8 mouse cellular contexts compared by ENCODE assay signal in genomic region chr4:133599571-133600073, GRCm38 (mm10). TPM values are rescaled to one million over a fixed set of nuclear protein-coding genes. Genes with fewer than 3 reads are reported as not detected.
A peak's percentile ranks its signal among the peaks of the same experiment; 100 is the strongest.
DNase-seq lines count a peak whose midpoint lies in the region; ATAC-seq and TF ChIP-seq lines count a peak whose summit lies in the region.

No protein-coding gene starts in this region.

- H3K4me2 ChIP-seq in forebrain, embryonic 14.5 days (ENCODE audit: low read length) = peak overlapping the region; percentile 76
- peak overlapping the region; percentile 93 for H3K4me2 ChIP-seq in liver, embryonic 16.5 days (ENCODE audit: low read depth, low read length)
- H3K4me2 ChIP-seq in neural tube, embryonic 12.5 days (replicated peaks) = peak overlapping the region; percentile 68
- H3K4me2 ChIP-seq in stomach, postnatal 0 days (replicated peaks; ENCODE audit: low read depth) = peak overlapping the region; percentile 68

- ATAC-seq in forebrain, embryonic 14.5 days = peak; percentile 92
- ATAC-seq in liver, embryonic 16.5 days (ENCODE audit: low read depth) = peak; percentile 98
- peak; percentile 88 for ATAC-seq in neural tube, embryonic 12.5 days (ENCODE audit: low FRiP score, low read depth)
- peak; percentile 92 for ATAC-seq in stomach, postnatal 0 days (ENCODE audit: low FRiP score, low TSS enrichment)

- TF ChIP-seq CTCF in stomach, postnatal 0 days (IDR thresholded peaks at IDR 0.05; ENCODE audit: low read depth) = no peak; the same call in 1 of the 2 replicates

- H3K9ac ChIP-seq in ES-E14 (ENCODE audit: insufficient read depth, low read depth, low read length, poor library complexity, severe bottlenecking) = peak overlapping the region; percentile 77
- H3K9ac ChIP-seq in forebrain, embryonic 14.5 days (ENCODE audit: low read length) = peak overlapping the region; percentile 35; the same call in 1 of the 2 replicates
- peak overlapping the region; percentile 63 for H3K9ac ChIP-seq in liver, embryonic 16.5 days (ENCODE audit: low read depth, low read length)
- peak overlapping the region; percentile 53 for H3K9ac ChIP-seq in neural tube, embryonic 12.5 days
- H3K9ac ChIP-seq in stomach, postnatal 0 days (ENCODE audit: low read length) = peak overlapping the region; percentile 67

- peaks cover 2% of the 10 kb centered on the region; the same call in 1 of the 2 replicates for H3K36me3 ChIP-seq in ES-E14 (ENCODE audit: control insufficient read depth, insufficient read depth, low read length, poor library complexity, severe bottlenecking)
- H3K36me3 ChIP-seq in forebrain, embryonic 14.5 days (ENCODE audit: control insufficient read depth, insufficient read depth, low read length) = peaks cover 7% of the 10 kb centered on the region; the same call in 1 of the 2 replicates
- H3K36me3 ChIP-seq in liver, embryonic 16.5 days (ENCODE audit: control insufficient read depth, insufficient read depth) = no peaks in the 10 kb centered on the region
- H3K36me3 ChIP-seq in neural tube, embryonic 12.5 days = peaks cover 8% of the 10 kb centered on the region; the same call in 1 of the 2 replicates
- H3K36me3 ChIP-seq in stomach, postnatal 0 days (ENCODE audit: control insufficient read depth, insufficient read depth, low read length) = peaks cover 5% of the 10 kb centered on the region; the same call in 1 of the 2 replicates

- H3K4me3 ChIP-seq in ES-E14 (ENCODE audit: insufficient read depth in 1 of 2, low read depth in 1 of 2, low read length in 2 of 2, poor library complexity in 1 of 2, severe bottlenecking in 1 of 2) = peak overlapping the region; percentile 62 to 72
- peak overlapping the region; percentile 37 for H3K4me3 ChIP-seq in forebrain, embryonic 14.5 days (ENCODE audit: low read depth, low read length)
- peak overlapping the region; percentile 69 for H3K4me3 ChIP-seq in liver, embryonic 16.5 days (ENCODE audit: low read depth, low read length)
- peak overlapping the region; percentile 40 for H3K4me3 ChIP-seq in neural tube, embryonic 12.5 days
- peak overlapping the region; percentile 53 for H3K4me3 ChIP-seq in stomach, postnatal 0 days (ENCODE audit: low read depth, low read length)

- WGBS in forebrain, embryonic 14.5 days = 2% methylated on average over 37 of the region's 50 CpGs
- under 1% methylated on average over 50 of the region's 50 CpGs for WGBS in large intestine, adult 2 months
- under 1% methylated on average over 49 of the region's 50 CpGs for WGBS in liver, embryonic 16.5 days (ENCODE audit: insufficient replicate concordance)
- WGBS in neural tube, embryonic 12.5 days = under 1% methylated on average over 50 of the region's 50 CpGs
- WGBS in stomach, postnatal 0 days = under 1% methylated on average over 50 of the region's 50 CpGs

- peaks cover 1 to 36% of the 10 kb centered on the region in 2 experiments; a peak in 2 of 4 replicates for H3K4me1 ChIP-seq in ES-E14 (ENCODE audit: control insufficient read depth in 2 of 2, insufficient read depth in 2 of 2, low read length in 2 of 2, poor library complexity in 1 of 2)
- no peaks in the 10 kb centered on the region for H3K4me1 ChIP-seq in forebrain, embryonic 14.5 days (ENCODE audit: control insufficient read depth, insufficient read depth, low read length)
- peaks cover 27% of the 10 kb centered on the region for H3K4me1 ChIP-seq in liver, embryonic 16.5 days (ENCODE audit: control insufficient read depth, low read depth, low read length)
- H3K4me1 ChIP-seq in neural tube, embryonic 12.5 days = peaks cover 16% of the 10 kb centered on the region
- no peaks in the 10 kb centered on the region for H3K4me1 ChIP-seq in stomach, postnatal 0 days (replicated peaks; ENCODE audit: control insufficient read depth, insufficient read depth)

- no peaks in the 10 kb centered on the region for H3K9me3 ChIP-seq in ES-E14 (ENCODE audit: control insufficient read depth, insufficient read depth, low read depth, low read length)
- no peaks in the 10 kb centered on the region for H3K9me3 ChIP-seq in forebrain, embryonic 14.5 days (replicated peaks; ENCODE audit: control insufficient read depth, low read length)
- H3K9me3 ChIP-seq in liver, embryonic 16.5 days (replicated peaks; ENCODE audit: control insufficient read depth, low read length) = no peaks in the 10 kb centered on the region
- no peaks in the 10 kb centered on the region for H3K9me3 ChIP-seq in neural tube, embryonic 12.5 days
- no peaks in the 10 kb centered on the region for H3K9me3 ChIP-seq in stomach, postnatal 0 days (ENCODE audit: control insufficient read depth, low read length)

- H3K27ac ChIP-seq in ES-E14 (ENCODE audit: insufficient read depth, low read depth, low read length, poor library complexity, severe bottlenecking) = peak overlapping the region; percentile 86
- no peak overlapping the region for H3K27ac ChIP-seq in forebrain, embryonic 14.5 days (ENCODE audit: low read depth, low read length)
- no peak overlapping the region for H3K27ac ChIP-seq in liver, embryonic 16.5 days (ENCODE audit: low read length)
- H3K27ac ChIP-seq in neural tube, embryonic 12.5 days = no peak overlapping the region
- H3K27ac ChIP-seq in stomach, postnatal 0 days (replicated peaks) = peak overlapping the region; percentile 94

- intact Hi-C loops in heart, postnatal 14 days (cut with DNase I) = loop anchor here (10.0 kb wide), 1 partner anchor 155 kb away; the partner anchor contains the start of gene Arid1a

- H3K27me3 ChIP-seq in forebrain, embryonic 14.5 days (replicated peaks; ENCODE audit: control insufficient read depth, insufficient read depth, low read length) = peaks cover 43% of the 10 kb centered on the region
- peaks cover 42% of the 10 kb centered on the region for H3K27me3 ChIP-seq in liver, embryonic 16.5 days (ENCODE audit: control insufficient read depth, insufficient read depth, low read depth, low read length)
- peaks cover 58% of the 10 kb centered on the region for H3K27me3 ChIP-seq in neural tube, embryonic 12.5 days (replicated peaks)
- H3K27me3 ChIP-seq in stomach, postnatal 0 days (ENCODE audit: control insufficient read depth, insufficient read depth, low read length) = no peaks in the 10 kb centered on the region

- TF ChIP-seq EP300 in stomach, postnatal 0 days (optimal IDR thresholded peaks at IDR 0.05) = no peak

- in situ Hi-C loops in ES-E14 (cut with MboI; ENCODE audit: low sequenced_read_pairs in 2 of 2, unreplicated experiment in 2 of 2) = loop anchor here in 1 of 2 experiments (25.0 kb wide), 1 partner anchor 238 kb away; no protein-coding TSS in a partner anchor

- peak; percentile 82 for DNase-seq in ES-E14 (ENCODE audit: low read depth, low spot score)
- peak; percentile 62 for DNase-seq in cerebellum, adult 11 months
- peak; percentile 77 for DNase-seq in forebrain, embryonic 14.5 days (ENCODE audit: low spot score)
- peak; percentile 90 to 91 for DNase-seq in heart, postnatal 14 days
- peak; percentile 88 for DNase-seq in large intestine, adult 2 months (ENCODE audit: low read depth, low spot score)
- peak; percentile 97 for DNase-seq in stomach, postnatal 0 days (ENCODE audit: low spot score)

TF ChIP-seq in ES-E14, 5 proteins besides CTCF, POLR2A, EP300 and RAD21 (continues in another document):
- no peak for TF ChIP-seq ZNF384 (IDR thresholded peaks at IDR 0.05; ENCODE audit: low read depth, low read length)

RNA-seq across cellular contexts. Expression of gene Sfn, which starts 2.3 kb away (rescaled TPM):
- total RNA-seq in ES-E14 (2012; rRNA removed) = 35.8 and 46.6 TPM in 2 replicates
- 0.84 and 1.1 TPM in 2 replicates for polyA plus RNA-seq in forebrain, embryonic 14.5 days (2014; fragmentation: Nextera tagmentation; extraction: Ambion mirVana)
- 1 to 10 TPM; 1.9 TPM for total RNA-seq in heart, postnatal 14 days (2021)
- 211 and 298 TPM in 2 replicates for polyA plus RNA-seq in large intestine, adult 2 months (2012; rRNA removed)
- 0.27 and 0.61 TPM in 2 replicates for polyA plus RNA-seq in liver, embryonic 16.5 days (2015; fragmentation: Nextera tagmentation; extraction: Ambion mirVana)
- 8.3 and 9.5 TPM in 2 replicates for polyA plus RNA-seq in neural tube, embryonic 12.5 days (2016; fragmentation: Nextera tagmentation; extraction: Ambion mirVana)
- polyA plus RNA-seq in stomach, postnatal 0 days (2015; fragmentation: Nextera tagmentation; extraction: Ambion mirVana) = 355 and 371 TPM in 2 replicates

RNA-seq across cellular contexts. Expression of gene Gpn2, which starts 15.5 kb away (rescaled TPM):
- total RNA-seq in ES-E14 (2012; rRNA removed) = 39.5 and 52.6 TPM in 2 replicates
- 29.3 and 30.1 TPM in 2 replicates for polyA plus RNA-seq in forebrain, embryonic 14.5 days (2014; fragmentation: Nextera tagmentation; extraction: Ambion mirVana)
- 1 to 10 TPM; 7.7 to 8.6 TPM for total RNA-seq in heart, postnatal 14 days (2021)
- polyA plus RNA-seq in large intestine, adult 2 months (2012; rRNA removed) = 36.7 and 41.4 TPM in 2 replicates
- polyA plus RNA-seq in liver, embryonic 16.5 days (2015; fragmentation: Nextera tagmentation; extraction: Ambion mirVana) = 6.5 and 8.6 TPM in 2 replicates
- polyA plus RNA-seq in neural tube, embryonic 12.5 days (2016; fragmentation: Nextera tagmentation; extraction: Ambion mirVana) = 22.7 and 24.7 TPM in 2 replicates
- polyA plus RNA-seq in stomach, postnatal 0 days (2015; fragmentation: Nextera tagmentation; extraction: Ambion mirVana) = 13.9 and 14.8 TPM in 2 replicates

RNA-seq across cellular contexts. Expression of gene Gpatch3, which starts 25.1 kb away (rescaled TPM):
- total RNA-seq in ES-E14 (2012; rRNA removed) = 14.4 and 19.9 TPM in 2 replicates
- polyA plus RNA-seq in forebrain, embryonic 14.5 days (2014; fragmentation: Nextera tagmentation; extraction: Ambion mirVana) = 6.5 and 6.6 TPM in 2 replicates
- 1 to 10 TPM; 4.2 to 4.9 TPM for total RNA-seq in heart, postnatal 14 days (2021)
- 4.8 and 5.0 TPM in 2 replicates for polyA plus RNA-seq in large intestine, adult 2 months (2012; rRNA removed)
- 2.9 and 3.2 TPM in 2 replicates for polyA plus RNA-seq in liver, embryonic 16.5 days (2015; fragmentation: Nextera tagmentation; extraction: Ambion mirVana)
- polyA plus RNA-seq in neural tube, embryonic 12.5 days (2016; fragmentation: Nextera tagmentation; extraction: Ambion mirVana) = 11.7 and 13.7 TPM in 2 replicates
- 3.6 and 3.8 TPM in 2 replicates for polyA plus RNA-seq in stomach, postnatal 0 days (2015; fragmentation: Nextera tagmentation; extraction: Ambion mirVana)

RNA-seq across cellular contexts. Expression of gene Nr0b2, which starts 46.4 kb away (rescaled TPM):
- 0.31 and 0.32 TPM in 2 replicates for total RNA-seq in ES-E14 (2012; rRNA removed)
- polyA plus RNA-seq in forebrain, embryonic 14.5 days (2014; fragmentation: Nextera tagmentation; extraction: Ambion mirVana) = not detected in 2 replicates
- total RNA-seq in heart, postnatal 14 days (2021) = 10 to 100 TPM; 20.1 to 23.2 TPM
- 0.19 and 1.5 TPM in 2 replicates for polyA plus RNA-seq in large intestine, adult 2 months (2012; rRNA removed)
- 0.49 and 0.90 TPM in 2 replicates for polyA plus RNA-seq in liver, embryonic 16.5 days (2015; fragmentation: Nextera tagmentation; extraction: Ambion mirVana)
- not detected in 2 replicates for polyA plus RNA-seq in neural tube, embryonic 12.5 days (2016; fragmentation: Nextera tagmentation; extraction: Ambion mirVana)
- 4.7 and 5.2 TPM in 2 replicates for polyA plus RNA-seq in stomach, postnatal 0 days (2015; fragmentation: Nextera tagmentation; extraction: Ambion mirVana)

RNA-seq across cellular contexts. Expression of gene Zdhhc18, which starts 50.3 kb away (rescaled TPM):
- 39.0 and 55.8 TPM in 2 replicates for total RNA-seq in ES-E14 (2012; rRNA removed)
- 2.0 and 2.5 TPM in 2 replicates for polyA plus RNA-seq in forebrain, embryonic 14.5 days (2014; fragmentation: Nextera tagmentation; extraction: Ambion mirVana)
- total RNA-seq in heart, postnatal 14 days (2021) = 10 to 100 TPM; 17.6 to 21.6 TPM
- 27.3 and 35.7 TPM in 2 replicates for polyA plus RNA-seq in large intestine, adult 2 months (2012; rRNA removed)
- 0.79 and 1.1 TPM in 2 replicates for polyA plus RNA-seq in liver, embryonic 16.5 days (2015; fragmentation: Nextera tagmentation; extraction: Ambion mirVana)
- 9.9 and 11.5 TPM in 2 replicates for polyA plus RNA-seq in neural tube, embryonic 12.5 days (2016; fragmentation: Nextera tagmentation; extraction: Ambion mirVana)
- polyA plus RNA-seq in stomach, postnatal 0 days (2015; fragmentation: Nextera tagmentation; extraction: Ambion mirVana) = 1.6 and 3.6 TPM in 2 replicates

Comparison
In these comparisons a context has a peak if more than half of its experiments do, and no peak if none do; other contexts are left out.
1. H3K27ac ChIP-seq: peak in ES-E14 (single experiment) and stomach, postnatal 0 days (single experiment); none in forebrain, embryonic 14.5 days (single experiment), liver, embryonic 16.5 days (single experiment) and neural tube, embryonic 12.5 days (single experiment).
2. RNA of gene Sfn, which starts 2.3 kb away (polyA plus RNA-seq): 355 to 371 TPM in stomach, postnatal 0 days and 211 to 298 TPM in large intestine, adult 2 months; 8.3 to 9.5 TPM in neural tube, embryonic 12.5 days, 0.84 to 1.1 TPM in forebrain, embryonic 14.5 days and 0.27 to 0.61 TPM in liver, embryonic 16.5 days; every median in the first group is over 10 times any median in the second.
3. Peak in every context shown above with its lines, with median percentiles within 50 percentile points of each other: DNase-seq, H3K4me3 ChIP-seq, H3K9ac ChIP-seq, ATAC-seq and H3K4me2 ChIP-seq.